Mouse (Mus musculus): ENCODE measurements at regions not wholly inside any gene's neighbourhood (a gene's known extent, or its start where the extent isn't known, plus 50 kb on each side); places are given as distances from the start of the nearest gene placed in this dataset.

DNA sequence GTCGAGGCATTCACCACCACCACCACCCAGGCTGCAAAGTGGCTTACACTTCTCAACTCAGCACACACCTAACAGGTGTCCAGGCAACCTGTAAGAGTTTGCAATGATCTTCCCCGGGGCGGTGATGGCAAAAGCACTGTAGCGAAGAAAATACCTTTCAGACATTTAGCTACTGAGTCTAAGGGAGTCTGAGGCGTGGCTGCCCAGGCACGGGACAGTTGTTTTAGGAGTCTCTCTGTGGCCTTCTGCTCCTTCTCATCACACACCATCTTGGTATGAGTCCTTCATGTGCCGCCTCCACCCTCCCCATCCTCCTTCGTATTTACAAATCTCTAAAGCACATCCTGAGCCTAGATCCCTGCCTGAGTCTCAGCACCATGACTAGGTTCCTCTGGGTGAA is 186.0 kb downstream of the Setd4 start:
- no peak for DNase-seq (ENCODE audit: low read depth, low spot score)

DNA sequence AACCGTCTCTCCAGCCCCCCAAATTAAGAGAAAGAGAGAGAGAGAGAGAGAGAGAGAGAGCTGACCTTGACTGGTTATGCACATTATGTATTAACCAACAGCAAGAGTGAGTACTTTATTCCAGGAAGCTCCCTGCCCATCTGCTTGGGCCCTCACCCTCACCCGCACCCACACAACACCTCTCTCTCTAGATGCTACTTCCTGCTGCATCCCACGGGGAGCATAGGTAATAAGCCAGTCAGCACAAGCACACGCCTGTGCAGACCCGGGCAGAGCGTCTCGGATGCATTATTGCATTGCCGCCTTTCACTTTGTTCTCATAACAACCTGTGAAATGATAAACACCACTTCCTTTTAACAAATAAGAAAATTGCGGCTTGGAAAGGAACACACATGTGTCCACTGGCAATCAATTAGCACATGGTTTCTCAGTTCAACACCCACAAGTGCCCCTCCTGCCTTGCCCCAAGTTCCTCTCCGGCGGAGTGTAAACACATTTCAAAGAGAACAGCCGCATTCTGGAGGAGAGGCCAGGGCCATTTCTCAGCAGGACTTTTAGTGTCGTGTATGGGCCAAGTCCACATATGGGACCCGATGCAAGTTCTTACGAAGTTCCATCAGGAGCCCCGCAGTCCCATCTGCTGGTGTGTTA is 211.7 kb downstream of the Setd4 start:
- no peak for DNase-seq (ENCODE audit: low read depth, low spot score)

DNA sequence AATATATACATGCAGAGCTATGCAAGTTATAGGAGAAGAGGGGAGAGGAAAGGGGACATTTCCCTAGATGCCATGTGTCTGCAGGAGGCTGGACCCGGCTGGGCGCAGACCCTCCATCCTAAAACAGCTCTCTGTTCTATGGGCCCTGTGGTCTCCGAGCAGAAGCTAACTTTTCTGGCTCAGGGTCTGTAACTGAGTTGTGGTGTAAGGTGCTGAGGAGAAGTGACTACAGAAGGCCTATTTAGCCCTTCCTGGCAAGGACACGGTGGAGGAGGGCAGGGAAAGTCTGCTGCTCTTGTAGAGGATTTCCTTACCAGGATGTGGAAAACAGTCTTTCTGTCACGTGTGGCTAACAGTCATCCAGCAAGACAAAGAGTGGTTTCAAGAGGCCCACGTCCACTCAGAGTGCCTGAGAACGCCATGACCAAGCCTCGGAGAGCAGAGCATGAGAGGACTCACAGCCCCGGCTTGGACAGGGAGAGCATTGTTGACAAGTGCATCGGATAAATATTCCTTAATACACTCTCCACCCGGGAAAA is 216.2 kb downstream of the Setd4 start:
- no peak for DNase-seq (ENCODE audit: low read depth, low spot score)

DNA sequence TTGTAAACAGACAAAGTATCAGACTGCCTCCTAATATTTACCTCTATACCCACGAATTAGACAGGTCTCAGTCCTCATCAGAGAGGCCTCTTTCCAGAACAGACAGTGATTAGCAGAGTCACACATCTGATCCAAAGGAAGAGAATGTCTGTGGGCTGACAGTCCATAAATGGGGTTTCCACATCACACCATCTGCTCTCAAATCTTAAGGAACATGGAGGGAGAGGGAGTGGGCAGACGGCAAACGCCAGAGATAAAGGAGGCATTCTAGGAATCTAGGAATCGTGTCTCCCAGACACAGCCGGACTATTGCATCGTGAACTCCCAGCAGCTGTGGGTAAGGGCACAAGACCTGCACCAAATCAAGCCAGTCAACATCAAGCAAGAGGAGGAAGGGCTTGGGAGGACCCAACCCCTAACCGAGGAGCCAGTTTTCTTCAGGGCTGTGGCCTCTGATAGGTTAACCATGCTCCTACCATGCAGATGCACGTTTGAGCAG is 219.8 kb downstream of the Setd4 start:
- no peak for DNase-seq (ENCODE audit: low read depth, low spot score)

DNA sequence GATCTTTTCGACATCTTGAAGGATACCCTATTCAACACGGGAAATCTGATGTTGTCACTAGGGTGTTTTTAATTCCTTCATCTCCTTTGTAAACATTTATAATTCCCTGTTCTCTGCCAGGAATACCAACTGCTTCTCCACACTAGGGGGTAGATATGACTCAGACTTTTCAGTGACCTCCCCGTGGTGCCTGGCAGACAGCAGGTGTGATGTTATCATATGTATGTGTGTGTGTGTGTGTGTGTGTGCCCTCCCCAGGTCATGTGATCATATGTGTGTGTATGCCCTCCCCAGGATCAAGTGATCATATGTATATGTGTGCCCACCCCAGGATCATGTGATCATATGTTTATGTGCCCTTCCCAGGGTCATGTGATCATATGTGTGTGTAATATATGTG is 220.9 kb downstream of the Setd4 start:
- DNase-seq (ENCODE audit: low read depth, low spot score): no peak

DNA sequence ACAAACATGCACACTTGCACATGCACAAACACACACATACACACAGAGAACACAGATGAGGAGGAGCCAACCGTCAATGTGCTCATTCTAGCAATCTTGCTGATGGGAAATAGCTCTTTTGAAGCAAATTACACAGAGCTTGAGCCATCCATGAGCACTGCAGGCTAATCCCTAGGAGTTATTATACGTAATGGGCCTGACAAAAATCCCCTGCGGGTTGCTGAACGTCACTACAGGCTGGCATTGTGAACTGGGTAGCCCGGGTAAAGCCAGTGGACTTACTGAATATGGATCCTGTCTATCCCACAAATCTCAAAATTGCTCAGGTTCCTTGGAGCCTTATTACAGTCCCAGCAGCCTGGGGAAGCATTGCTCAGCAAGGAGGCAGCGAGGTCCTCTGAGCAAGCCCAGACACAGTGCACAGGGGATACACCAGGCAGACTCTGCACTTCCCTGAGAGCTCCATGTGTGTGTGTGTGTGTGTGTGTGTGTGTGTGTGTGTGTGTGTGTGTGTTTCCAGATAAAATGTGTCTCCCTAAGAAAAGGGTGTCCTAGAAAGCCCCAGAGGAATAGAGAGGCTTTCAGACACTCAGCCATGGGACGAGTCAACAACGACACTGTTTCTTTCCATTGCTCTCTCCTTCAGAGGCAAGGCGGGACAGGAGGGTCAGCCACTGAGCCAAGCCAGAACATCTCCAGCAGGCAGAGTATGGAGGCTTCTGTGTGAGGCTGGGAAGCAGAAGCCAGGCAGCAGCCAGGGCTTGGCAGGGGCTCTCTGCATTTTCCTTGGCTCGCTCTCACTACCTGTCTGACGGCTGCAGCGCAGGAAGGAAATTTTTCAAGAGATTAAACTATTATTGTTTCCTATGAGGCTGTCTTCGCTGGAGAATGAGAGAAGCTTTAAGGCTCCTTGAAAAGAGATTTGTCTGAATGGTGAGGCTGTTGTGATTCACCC is 222.9 kb downstream of the Setd4 start:
- no peak for DNase-seq (ENCODE audit: low read depth, low spot score)

DNA sequence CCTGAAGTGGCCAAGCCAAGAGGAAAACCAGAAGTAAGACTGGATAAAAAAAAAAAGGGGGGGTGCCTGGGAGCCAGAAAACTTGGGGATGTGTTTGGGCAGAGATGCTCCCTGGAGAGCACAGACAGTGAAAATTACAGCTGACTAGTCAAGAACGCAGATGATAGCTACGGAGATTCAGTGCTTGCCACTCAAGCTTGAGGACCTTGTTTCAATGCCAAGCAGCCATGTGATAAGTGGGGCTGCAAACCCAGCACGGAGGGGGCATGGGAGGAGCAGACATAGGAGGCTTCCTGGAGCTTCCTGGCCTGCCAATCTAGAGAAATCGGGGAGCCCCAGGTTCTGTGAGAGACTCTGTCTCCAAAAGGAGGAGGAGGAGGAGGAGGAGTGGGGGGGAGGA is 223.7 kb downstream of the Setd4 start:
- DNase-seq (ENCODE audit: low read depth, low spot score): no peak

DNA sequence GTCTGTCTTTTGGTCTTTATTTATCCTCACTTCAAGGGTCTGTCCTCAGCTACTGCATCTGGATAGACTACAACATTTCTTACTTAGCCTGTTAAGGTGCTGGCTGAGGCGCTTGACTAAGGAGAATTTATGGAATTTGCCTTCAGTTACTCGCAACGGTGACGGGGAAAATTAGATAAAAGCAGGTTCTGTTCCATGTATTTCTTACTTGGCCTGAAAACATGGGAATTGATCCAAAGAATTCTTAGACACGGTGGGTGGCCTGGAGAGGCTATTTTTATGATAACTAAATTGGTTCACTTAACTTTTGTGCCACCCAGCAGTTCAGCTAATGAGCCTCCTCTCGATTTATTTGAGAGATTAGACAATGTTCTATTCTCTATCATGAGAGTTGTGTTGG is 224.3 kb downstream of the Setd4 start:
- no peak for DNase-seq (ENCODE audit: low read depth, low spot score)

DNA sequence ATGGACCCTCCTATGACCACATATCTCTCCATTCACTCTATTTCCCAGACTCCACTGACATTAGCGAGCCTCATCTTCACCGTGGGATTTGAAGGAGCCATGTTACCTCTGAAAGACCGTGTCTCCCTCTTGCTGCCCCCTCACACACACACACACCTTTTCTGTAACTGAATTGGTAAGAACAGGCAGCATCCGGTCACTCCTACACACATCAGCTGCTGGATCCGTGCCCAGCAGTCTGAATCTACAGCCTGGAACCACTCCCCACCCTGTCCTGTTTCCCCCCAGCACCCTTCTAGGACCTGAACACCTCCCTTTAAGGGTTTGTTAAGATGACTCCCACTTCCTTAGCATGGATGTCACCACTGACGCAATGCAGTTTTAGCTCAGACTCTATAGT is 229.2 kb downstream of the Setd4 start:
- no peak for DNase-seq (ENCODE audit: low read depth, low spot score)

DNA sequence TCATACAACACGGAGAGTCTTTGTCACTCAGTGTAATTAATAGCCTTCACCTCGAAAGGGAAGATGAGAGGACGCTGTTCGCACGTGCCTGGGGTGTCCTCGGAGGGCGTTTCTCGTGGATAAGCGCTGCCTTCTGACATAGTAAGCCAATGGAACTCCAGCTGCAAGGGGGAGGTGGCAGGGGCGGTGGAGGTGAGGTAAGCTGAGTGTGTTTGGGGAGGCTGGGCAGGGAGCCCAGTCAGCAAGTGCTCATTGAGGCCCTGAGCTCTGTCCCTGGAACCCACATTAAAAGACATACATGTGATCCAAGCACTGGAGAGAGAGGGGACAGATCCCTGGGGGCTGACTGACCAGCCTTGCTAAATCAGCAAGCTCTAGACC is 234.1 kb downstream of the Setd4 start:
- no peak for DNase-seq (ENCODE audit: low read depth, low spot score)

DNA sequence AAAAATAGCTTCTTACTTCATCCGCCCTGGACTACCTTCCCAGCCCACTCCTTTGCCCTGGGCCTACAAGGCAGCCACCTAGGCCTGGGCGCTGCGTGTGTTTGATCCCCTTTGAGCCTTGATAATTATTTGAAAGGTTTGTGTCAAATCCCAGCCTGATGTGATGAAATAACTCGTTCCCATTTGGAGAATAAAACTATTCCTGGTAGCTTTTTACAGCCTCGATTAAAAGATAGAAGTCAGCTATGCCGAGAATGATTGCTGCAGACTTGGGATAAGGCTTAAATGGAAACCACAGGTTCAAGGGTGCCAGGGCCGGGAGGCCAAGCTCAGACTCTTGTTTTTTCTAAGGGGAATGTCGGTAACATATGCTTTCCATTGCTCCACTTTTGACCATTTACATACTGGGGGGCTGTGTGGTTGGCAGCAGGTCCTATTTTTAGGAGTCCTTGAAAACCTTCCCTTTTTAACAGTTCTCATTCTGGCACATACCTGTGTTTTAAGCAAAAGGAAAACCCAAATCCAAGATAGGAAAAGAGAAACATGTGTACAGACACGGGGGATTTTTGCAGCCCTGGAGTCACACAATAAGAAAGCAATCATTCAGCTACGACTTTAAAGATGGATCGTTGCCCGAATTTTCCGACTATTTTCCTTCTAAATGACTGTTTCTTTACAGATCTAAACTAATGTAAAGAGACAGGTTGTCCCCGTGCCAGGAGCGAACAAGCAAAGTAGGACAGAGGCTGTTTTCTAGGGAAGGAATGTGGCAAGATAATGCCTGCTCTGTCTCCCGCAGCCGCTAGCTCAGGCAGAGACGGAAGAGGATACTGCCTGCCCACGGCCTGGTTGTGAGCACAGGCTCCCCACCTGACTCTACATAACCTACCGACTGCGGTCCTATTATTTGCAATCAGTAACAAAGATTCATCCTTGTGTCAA is 234.8 kb downstream of the Setd4 start:
- no peak for DNase-seq (ENCODE audit: low read depth, low spot score)

DNA sequence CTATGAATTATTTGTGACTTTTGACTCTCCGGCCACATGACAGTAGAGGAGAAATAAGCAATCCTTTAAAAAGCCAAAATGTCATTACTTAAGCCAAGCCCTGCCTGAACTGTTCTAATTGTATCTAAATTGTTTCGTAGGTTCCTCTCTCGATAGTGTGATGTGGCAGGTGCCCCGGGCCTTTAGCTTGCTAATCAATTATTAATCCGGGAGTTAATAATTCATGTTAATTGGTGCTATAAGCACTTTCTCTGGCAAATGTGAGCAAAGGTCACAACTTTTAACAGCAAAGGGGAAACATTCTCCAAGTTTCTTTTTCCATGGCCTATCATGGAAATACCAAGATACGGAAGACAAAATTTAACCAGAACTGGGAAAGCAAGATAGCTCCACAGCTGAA is 235.9 kb downstream of the Setd4 start:
- no peak for DNase-seq (ENCODE audit: low read depth, low spot score)

DNA sequence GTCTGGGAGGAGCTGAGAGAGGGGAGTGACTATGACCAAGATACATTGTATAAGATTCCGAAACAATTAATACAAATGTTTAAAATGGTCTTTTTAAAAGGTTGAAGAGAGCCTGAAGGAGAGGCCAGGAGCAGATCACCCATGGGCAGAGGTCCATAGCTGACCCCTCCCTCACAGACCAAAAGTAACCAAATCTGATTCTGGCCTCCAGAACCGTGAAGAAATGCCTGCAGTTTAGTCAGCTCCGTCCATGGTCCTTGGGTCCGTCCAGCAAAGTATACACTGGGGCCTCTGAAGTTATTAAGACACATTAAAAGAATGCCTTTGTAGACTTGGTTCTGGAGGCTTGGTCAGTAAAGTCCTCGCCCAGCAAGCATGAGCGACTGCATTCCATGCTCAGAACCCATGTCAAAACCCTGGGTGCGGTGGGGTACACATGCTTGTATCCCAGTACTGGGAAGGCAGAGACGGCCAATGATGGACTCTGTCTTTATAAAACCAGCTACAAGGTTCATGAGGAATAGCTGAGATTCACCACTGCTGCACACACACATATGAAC is 236.5 kb downstream of the Setd4 start:
- no peak for DNase-seq (ENCODE audit: low read depth, low spot score)

DNA sequence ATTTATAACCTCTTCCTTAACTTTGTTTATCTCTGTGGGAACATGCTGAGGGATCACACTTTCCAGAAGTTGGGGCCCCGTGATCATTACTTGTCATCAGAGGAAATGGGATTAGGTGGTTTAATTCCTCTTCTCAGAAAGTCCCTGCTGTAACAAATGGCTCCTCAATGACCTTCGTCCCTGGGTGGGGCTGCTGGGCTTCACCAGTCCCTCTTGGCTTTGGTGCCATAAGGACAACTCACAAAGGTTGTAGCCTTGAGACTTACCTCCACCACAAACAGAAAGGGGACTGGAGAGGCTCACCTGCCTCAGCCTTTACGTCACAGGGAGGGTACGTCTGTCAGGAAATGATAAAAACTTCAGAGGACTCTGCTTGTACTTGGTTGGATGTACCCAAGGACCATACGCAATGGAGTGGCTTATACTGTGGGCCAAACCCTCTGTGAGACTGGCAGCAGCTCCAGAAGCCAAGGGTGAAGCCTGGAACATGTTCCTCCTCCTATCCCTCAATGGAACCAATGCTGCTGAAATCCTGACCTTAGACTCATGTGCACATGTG is 237.4 kb downstream of the Setd4 start:
- no peak for DNase-seq (ENCODE audit: low read depth, low spot score)

DNA sequence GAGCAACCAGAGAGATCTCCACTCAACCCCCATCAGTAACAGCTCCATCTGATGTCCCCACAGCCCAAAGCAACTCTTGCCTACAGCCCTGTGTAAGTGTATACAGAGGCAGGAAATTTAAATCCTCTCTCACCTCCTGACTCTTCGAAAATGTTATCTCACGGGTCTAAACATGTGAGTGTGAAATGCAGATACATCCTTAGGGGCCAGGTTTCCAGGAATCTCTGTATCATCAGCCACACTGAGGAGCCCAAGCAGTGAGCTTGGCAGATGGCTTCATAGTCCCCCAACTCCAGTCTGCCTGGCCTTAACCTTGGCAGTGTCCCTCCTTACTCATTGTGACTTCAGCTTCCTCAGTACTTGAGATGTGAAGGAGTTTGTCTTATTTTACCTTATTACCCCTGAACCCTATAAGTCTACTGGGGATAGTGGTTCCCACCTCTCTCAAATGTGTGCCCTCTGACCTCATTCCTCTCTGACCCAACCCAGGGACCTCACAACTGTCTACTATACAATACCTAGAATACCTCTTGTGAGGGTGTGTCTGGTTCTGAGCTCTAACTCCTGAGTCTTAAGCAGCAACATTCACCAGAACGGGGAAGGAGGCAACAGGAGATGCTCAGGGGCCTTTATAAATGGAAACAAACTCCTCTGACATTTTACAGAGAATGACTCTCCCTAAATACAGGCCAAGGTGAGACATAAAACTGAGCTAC is 238.5 kb downstream of the Setd4 start:
- no peak for DNase-seq (ENCODE audit: low read depth, low spot score)

DNA sequence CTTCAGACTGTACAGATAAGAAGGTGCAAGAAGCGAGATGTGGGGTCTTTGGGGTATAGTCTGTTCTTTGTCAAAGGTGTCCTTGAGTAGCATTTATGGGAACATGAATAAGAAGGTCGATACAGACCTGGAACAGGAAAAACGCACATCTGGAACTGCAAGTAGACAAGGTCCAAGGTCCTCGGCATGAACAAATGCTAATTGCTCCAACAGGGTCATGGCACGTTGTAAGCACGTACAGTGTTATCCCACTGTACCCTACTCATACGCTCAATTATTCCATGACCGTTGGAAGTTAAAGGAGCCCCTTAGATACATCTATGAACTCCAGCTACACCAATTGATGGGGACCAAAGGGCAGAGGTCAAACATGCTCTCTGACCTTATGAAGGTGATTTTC is 244.1 kb downstream of the Setd4 start:
- no peak for DNase-seq (ENCODE audit: low read depth, low spot score)

DNA sequence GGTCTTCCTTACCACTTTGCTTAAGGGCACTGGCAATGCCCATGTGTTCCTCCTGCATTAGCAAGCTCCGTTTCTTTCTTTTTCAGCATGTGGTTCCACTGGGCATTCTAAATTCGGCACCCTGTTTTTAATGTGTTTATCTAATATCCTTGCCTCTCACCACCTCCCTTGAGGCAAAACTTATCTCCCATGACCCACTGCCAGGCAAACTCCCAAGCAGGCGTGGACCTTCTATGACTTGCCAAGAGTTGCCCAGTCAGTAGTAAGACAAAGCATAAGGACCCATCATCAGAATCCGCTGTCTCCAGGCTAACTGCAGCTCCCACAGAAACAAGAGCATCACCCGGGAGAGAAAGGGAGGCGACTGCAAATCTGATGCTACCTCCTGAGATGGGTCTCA is 245.2 kb downstream of the Setd4 start:
- DNase-seq (ENCODE audit: low read depth, low spot score): no peak

DNA sequence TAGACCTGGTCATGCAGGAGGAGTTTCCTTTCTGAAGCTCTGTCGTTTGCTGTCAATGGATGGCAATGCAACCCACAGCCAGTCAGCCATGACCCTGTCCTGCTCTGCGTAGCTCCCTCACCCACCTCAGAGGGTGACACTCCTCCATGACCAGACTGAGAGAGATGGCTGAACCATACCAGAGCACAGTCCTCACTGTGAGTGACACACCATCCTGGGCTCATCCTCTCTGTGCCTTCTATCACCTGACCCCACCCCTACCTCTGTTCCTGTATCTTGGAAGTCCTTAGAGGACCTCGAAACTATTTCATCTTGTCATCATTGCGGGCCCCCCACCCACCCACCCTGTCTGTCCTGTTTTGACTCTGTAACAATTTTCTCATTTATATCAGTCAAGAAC is 245.7 kb downstream of the Setd4 start:
- no peak for DNase-seq (ENCODE audit: low read depth, low spot score)

DNA sequence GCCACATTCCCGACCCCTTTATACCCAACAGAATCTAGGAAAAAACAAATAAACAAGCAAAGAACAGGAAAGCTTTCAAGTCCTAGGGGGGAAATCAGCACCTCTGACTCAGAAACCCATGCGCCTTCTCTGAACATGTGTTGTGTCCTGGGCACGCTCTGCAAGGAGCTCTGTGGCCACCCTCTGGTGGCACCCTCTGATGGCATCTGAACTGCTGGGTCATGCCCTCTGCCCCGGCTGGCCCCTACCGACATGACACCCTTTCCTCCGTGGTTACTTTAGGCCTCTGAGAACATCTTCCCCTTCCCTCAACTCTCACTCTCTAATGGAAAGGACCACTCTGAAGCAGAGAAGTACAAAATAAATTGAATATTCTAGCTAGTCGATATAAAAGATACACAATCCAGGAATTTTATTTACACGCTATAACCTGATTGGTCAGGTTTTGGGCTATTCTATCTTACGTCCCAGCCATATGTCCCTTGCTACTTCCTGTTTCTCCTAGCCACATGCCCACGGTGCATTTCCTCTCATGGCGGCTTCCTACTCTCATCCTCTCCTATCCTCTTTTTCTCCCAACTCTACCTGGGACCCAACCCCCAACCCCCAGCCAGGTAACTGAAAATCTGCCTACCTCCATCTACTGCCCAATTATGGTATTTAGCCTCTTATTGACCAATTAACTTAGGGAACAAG is 248.5 kb downstream of the Setd4 start:
- no peak for DNase-seq (ENCODE audit: low read depth, low spot score)

DNA sequence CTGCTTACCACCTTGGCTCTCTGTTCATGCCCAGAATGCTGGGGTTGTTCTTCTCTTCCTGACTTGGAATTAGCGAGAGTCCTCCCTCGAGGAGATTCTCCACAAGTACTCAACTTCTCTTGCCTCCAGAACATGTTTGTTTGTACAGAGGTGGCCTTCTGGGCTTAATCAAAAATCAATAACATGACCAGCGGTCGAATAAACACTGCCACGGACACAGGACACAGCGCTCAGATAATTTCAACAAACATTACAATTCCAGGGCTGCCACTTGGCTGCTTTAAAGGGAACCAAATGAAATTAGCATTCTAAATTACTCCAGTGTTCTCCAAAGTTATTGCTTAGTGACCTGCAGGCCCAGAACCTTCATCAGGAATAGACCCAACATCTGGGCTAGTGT is 249.9 kb downstream of the Setd4 start:
- DNase-seq (ENCODE audit: low read depth, low spot score): no peak
